8 mouse cellular contexts compared by ENCODE assay signal in the genomic region with DNA sequence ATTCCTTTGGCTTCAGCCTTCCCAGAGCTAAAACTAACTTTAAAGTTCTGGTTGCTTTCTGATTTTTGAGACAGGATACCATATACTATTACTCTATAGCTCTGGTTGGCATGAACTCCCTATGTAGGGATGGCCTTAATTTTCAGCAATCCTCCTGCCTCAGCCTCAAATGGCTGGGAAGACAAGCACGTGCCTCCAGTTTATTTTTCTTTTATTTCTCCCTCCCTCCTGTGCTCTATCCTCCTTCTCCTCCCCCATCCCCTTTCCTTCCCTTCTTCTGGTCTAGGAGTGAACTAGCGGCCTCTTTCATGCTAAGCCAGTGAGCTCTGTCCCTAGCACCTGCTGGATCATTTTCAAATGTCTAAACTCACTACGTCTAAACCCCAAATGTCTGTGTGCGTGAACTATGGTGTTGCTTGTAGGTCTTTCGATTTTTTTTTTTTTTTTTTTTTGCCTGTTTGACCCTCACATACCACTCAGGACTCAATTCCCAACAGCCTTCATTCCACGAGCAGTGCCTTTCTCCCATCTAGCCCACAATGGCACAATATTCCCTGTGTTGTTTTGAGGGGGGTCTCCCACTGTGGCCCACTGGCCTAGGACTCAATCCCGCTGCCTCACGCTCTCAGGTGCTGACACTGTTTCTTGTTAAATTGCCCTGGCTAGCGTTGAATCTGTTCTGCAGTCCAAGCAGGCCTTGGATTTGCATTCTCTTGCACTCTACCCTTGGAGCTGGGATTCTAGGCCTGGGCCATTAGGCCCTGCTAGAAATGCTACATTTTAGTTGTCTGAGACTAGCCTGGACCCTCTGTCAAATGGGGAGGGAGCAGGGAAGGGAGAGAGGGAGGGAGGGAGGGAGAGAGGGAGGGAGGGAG. TPM values are rescaled to one million over a fixed set of nuclear protein-coding genes. Genes with fewer than 3 reads are reported as not detected.
DNase-seq lines count a peak whose midpoint lies in the region; ATAC-seq and TF ChIP-seq lines count a peak whose summit lies in the region.

No protein-coding gene starts in this region.

- H3K36me3 ChIP-seq in megakaryocyte, embryonic 14.5 days (replicated peaks; ENCODE audit: low read length) = no peaks in the 10 kb centered on the region
- H3K36me3 ChIP-seq in limb, embryonic 13.5 days = no peaks in the 10 kb centered on the region
- H3K36me3 ChIP-seq in stomach, embryonic 16.5 days (ENCODE audit: control insufficient read depth, insufficient read depth, low read length) = no peaks in the 10 kb centered on the region

- no peak for TF ChIP-seq CTCF in cerebellum, adult 2 months (IDR thresholded peaks at IDR 0.05; ENCODE audit: borderline replicate concordance, insufficient read depth, low read depth, low read length)

- peak overlapping the region; percentile 95 for H3K4me3 ChIP-seq in cerebellum, adult 2 months (replicated peaks; ENCODE audit: insufficient read depth, low read depth, low read length)
- peak overlapping the region; percentile 93 for H3K4me3 ChIP-seq in megakaryocyte, embryonic 14.5 days (replicated peaks)
- H3K4me3 ChIP-seq in limb, embryonic 13.5 days = peak overlapping the region; percentile 90
- H3K4me3 ChIP-seq in stomach, embryonic 16.5 days (replicated peaks; ENCODE audit: low read length) = peak overlapping the region; percentile 87

- H3K27me3 ChIP-seq in cerebellum, adult 2 months (ENCODE audit: control insufficient read depth, insufficient read depth, low read length) = no peaks in the 10 kb centered on the region
- no peaks in the 10 kb centered on the region for H3K27me3 ChIP-seq in megakaryocyte, embryonic 14.5 days (replicated peaks)
- H3K27me3 ChIP-seq in limb, embryonic 13.5 days = no peaks in the 10 kb centered on the region
- no peaks in the 10 kb centered on the region for H3K27me3 ChIP-seq in stomach, embryonic 16.5 days (ENCODE audit: control insufficient read depth, insufficient read depth, low read length)

- no peak for ATAC-seq in megakaryocyte, adult 5-6 weeks (ENCODE audit: poor library complexity, severe bottlenecking)
- ATAC-seq in limb, embryonic 13.5 days (ENCODE audit: low FRiP score, low read depth) = no peak
- ATAC-seq in stomach, embryonic 16.5 days (ENCODE audit: insufficient read depth, low FRiP score) = no peak
- ATAC-seq in megakaryocyte-erythroid progenitor cell, adult 5-6 weeks (replicated peaks; ENCODE audit: low FRiP score, low TSS enrichment, poor library complexity, severe bottlenecking) = no peak

- no peak for TF ChIP-seq POLR2A in cerebellum, adult 2 months (IDR thresholded peaks at IDR 0.05; ENCODE audit: borderline replicate concordance, insufficient read depth, low read length)

- H3K9me3 ChIP-seq in megakaryocyte, embryonic 14.5 days = no peaks in the 10 kb centered on the region
- no peaks in the 10 kb centered on the region for H3K9me3 ChIP-seq in limb, embryonic 13.5 days
- no peaks in the 10 kb centered on the region for H3K9me3 ChIP-seq in stomach, embryonic 16.5 days (replicated peaks; ENCODE audit: control insufficient read depth, low read length)

- peak overlapping the region; percentile 78 for H3K9ac ChIP-seq in limb, embryonic 13.5 days
- peak overlapping the region; percentile 78 for H3K9ac ChIP-seq in stomach, embryonic 16.5 days (ENCODE audit: low read length)

- no peak overlapping the region for H3K27ac ChIP-seq in cerebellum, adult 2 months (ENCODE audit: insufficient read depth, low read length)
- peak overlapping the region; percentile 85 for H3K27ac ChIP-seq in limb, embryonic 13.5 days
- peak overlapping the region; percentile 81 for H3K27ac ChIP-seq in stomach, embryonic 16.5 days (ENCODE audit: low read length)

- 67% methylated on average over 9 of the region's 9 CpGs for WGBS in cerebellum, adult 2 months
- 50% methylated on average over 9 of the region's 9 CpGs for WGBS in limb, embryonic 13.5 days
- WGBS in stomach, embryonic 16.5 days = 58% methylated on average over 9 of the region's 9 CpGs

- H3K4me1 ChIP-seq in cerebellum, adult 2 months (ENCODE audit: control insufficient read depth, insufficient read depth, low read length) = peaks cover 4% of the 10 kb centered on the region; the same call in 1 of the 2 replicates
- H3K4me1 ChIP-seq in megakaryocyte, embryonic 14.5 days = peaks cover 51% of the 10 kb centered on the region
- H3K4me1 ChIP-seq in limb, embryonic 13.5 days = peaks cover 35% of the 10 kb centered on the region
- peaks cover 32% of the 10 kb centered on the region for H3K4me1 ChIP-seq in stomach, embryonic 16.5 days (ENCODE audit: control insufficient read depth, insufficient read depth, low read length)

- H3K4me2 ChIP-seq in limb, embryonic 13.5 days (replicated peaks) = peak overlapping the region; percentile 95
- H3K4me2 ChIP-seq in stomach, embryonic 16.5 days (ENCODE audit: low read depth, low read length) = peak overlapping the region; percentile 97

- no peak for DNase-seq in cerebellum, adult 2 months
- DNase-seq in cerebellum, postnatal 14 days = no peak
- DNase-seq in kidney, postnatal 14 days = no peak

RNA-seq across cellular contexts. Expression of a gene that starts 5.0 kb away (rescaled TPM):
- 34.9 and 36.7 TPM in 2 replicates for polyA plus RNA-seq in cerebellum, adult 2 months (2012; rRNA removed)
- 60.9 and 88.1 TPM in 2 replicates for polyA plus RNA-seq in megakaryocyte, embryonic 14.5 days (2012; ENCODE audit: insufficient read depth, low replicate concordance)
- 18.8 and 20.5 TPM in 2 replicates for total RNA-seq in megakaryocyte, adult 5-6 weeks (2015)
- 17.7 and 20.2 TPM in 2 replicates for total RNA-seq in megakaryocyte, adult 5-6 weeks (2017)
- polyA plus RNA-seq in limb, embryonic 13.5 days (2015; fragmentation: Nextera tagmentation; extraction: Ambion mirVana) = 9.5 and 9.6 TPM in 2 replicates
- 7.2 and 7.8 TPM in 2 replicates for polyA plus RNA-seq in stomach, embryonic 16.5 days (2015; fragmentation: Nextera tagmentation; extraction: Ambion mirVana)
- total RNA-seq in megakaryocyte-erythroid progenitor cell, adult 5-6 weeks (2014; fragmentation: Nextera tagmentation) = 0.46 and 7.0 TPM in 2 replicates
- total RNA-seq in megakaryocyte-erythroid progenitor cell, adult 5-6 weeks (2017) = 3.5 TPM in 2 replicates

RNA-seq across cellular contexts. Expression of a gene that starts 6.1 kb away (rescaled TPM):
- polyA plus RNA-seq in cerebellum, adult 2 months (2012; rRNA removed) = 13.4 and 15.8 TPM in 2 replicates
- 40.2 and 62.0 TPM in 2 replicates for polyA plus RNA-seq in megakaryocyte, embryonic 14.5 days (2012; ENCODE audit: insufficient read depth, low replicate concordance)
- total RNA-seq in megakaryocyte, adult 5-6 weeks (2015) = 13.2 and 15.7 TPM in 2 replicates
- total RNA-seq in megakaryocyte, adult 5-6 weeks (2017) = 11.4 and 26.6 TPM in 2 replicates
- 46.4 and 52.0 TPM in 2 replicates for polyA plus RNA-seq in limb, embryonic 13.5 days (2015; fragmentation: Nextera tagmentation; extraction: Ambion mirVana)
- 58.2 and 62.1 TPM in 2 replicates for polyA plus RNA-seq in stomach, embryonic 16.5 days (2015; fragmentation: Nextera tagmentation; extraction: Ambion mirVana)
- 33.8 and 51.0 TPM in 2 replicates for total RNA-seq in megakaryocyte-erythroid progenitor cell, adult 5-6 weeks (2014; fragmentation: Nextera tagmentation)
- total RNA-seq in megakaryocyte-erythroid progenitor cell, adult 5-6 weeks (2017) = 16.2 and 33.4 TPM in 2 replicates

RNA-seq across cellular contexts. Expression of a gene that starts 19.0 kb away (rescaled TPM):
- 0.51 and 0.55 TPM in 2 replicates for polyA plus RNA-seq in cerebellum, adult 2 months (2012; rRNA removed)
- 41.3 and 65.2 TPM in 2 replicates for polyA plus RNA-seq in megakaryocyte, embryonic 14.5 days (2012; ENCODE audit: insufficient read depth, low replicate concordance)
- total RNA-seq in megakaryocyte, adult 5-6 weeks (2015) = 105 and 116 TPM in 2 replicates
- 116 and 125 TPM in 2 replicates for total RNA-seq in megakaryocyte, adult 5-6 weeks (2017)
- 140 and 141 TPM in 2 replicates for polyA plus RNA-seq in limb, embryonic 13.5 days (2015; fragmentation: Nextera tagmentation; extraction: Ambion mirVana)
- polyA plus RNA-seq in stomach, embryonic 16.5 days (2015; fragmentation: Nextera tagmentation; extraction: Ambion mirVana) = 120 and 134 TPM in 2 replicates
- total RNA-seq in megakaryocyte-erythroid progenitor cell, adult 5-6 weeks (2014; fragmentation: Nextera tagmentation) = 118 and 122 TPM in 2 replicates
- total RNA-seq in megakaryocyte-erythroid progenitor cell, adult 5-6 weeks (2017) = 60.0 and 75.0 TPM in 2 replicates

RNA-seq across cellular contexts. Expression of a gene that starts 23.8 kb away (rescaled TPM):
- 672 and 700 TPM in 2 replicates for polyA plus RNA-seq in cerebellum, adult 2 months (2012; rRNA removed)
- 61.5 and 159 TPM in 2 replicates for polyA plus RNA-seq in megakaryocyte, embryonic 14.5 days (2012; ENCODE audit: insufficient read depth, low replicate concordance)
- 53.9 and 66.6 TPM in 2 replicates for total RNA-seq in megakaryocyte, adult 5-6 weeks (2015)
- total RNA-seq in megakaryocyte, adult 5-6 weeks (2017) = 11.2 and 21.8 TPM in 2 replicates
- polyA plus RNA-seq in limb, embryonic 13.5 days (2015; fragmentation: Nextera tagmentation; extraction: Ambion mirVana) = 82.8 and 88.6 TPM in 2 replicates
- polyA plus RNA-seq in stomach, embryonic 16.5 days (2015; fragmentation: Nextera tagmentation; extraction: Ambion mirVana) = 79.9 and 88.5 TPM in 2 replicates
- total RNA-seq in megakaryocyte-erythroid progenitor cell, adult 5-6 weeks (2014; fragmentation: Nextera tagmentation) = 46.7 and 60.3 TPM in 2 replicates
- 7.5 and 15.7 TPM in 2 replicates for total RNA-seq in megakaryocyte-erythroid progenitor cell, adult 5-6 weeks (2017)

RNA-seq across cellular contexts. Expression of a gene that starts 30.5 kb away (rescaled TPM):
- 34.4 and 37.2 TPM in 2 replicates for polyA plus RNA-seq in cerebellum, adult 2 months (2012; rRNA removed)
- 42.3 and 83.5 TPM in 2 replicates for polyA plus RNA-seq in megakaryocyte, embryonic 14.5 days (2012; ENCODE audit: insufficient read depth, low replicate concordance)
- 6.7 and 12.5 TPM in 2 replicates for total RNA-seq in megakaryocyte, adult 5-6 weeks (2015)
- 7.9 and 8.5 TPM in 2 replicates for total RNA-seq in megakaryocyte, adult 5-6 weeks (2017)
- polyA plus RNA-seq in limb, embryonic 13.5 days (2015; fragmentation: Nextera tagmentation; extraction: Ambion mirVana) = 9.3 and 12.0 TPM in 2 replicates
- 21.8 and 22.3 TPM in 2 replicates for polyA plus RNA-seq in stomach, embryonic 16.5 days (2015; fragmentation: Nextera tagmentation; extraction: Ambion mirVana)
- 11.3 and 17.6 TPM in 2 replicates for total RNA-seq in megakaryocyte-erythroid progenitor cell, adult 5-6 weeks (2014; fragmentation: Nextera tagmentation)
- total RNA-seq in megakaryocyte-erythroid progenitor cell, adult 5-6 weeks (2017) = 4.7 and 12.5 TPM in 2 replicates

Comparison
In these comparisons a context has a peak if more than half of its experiments do, and no peak if none do; other contexts are left out.
1. RNA of a gene that starts 19.0 kb away (polyA plus RNA-seq): 140 to 141 TPM in limb, embryonic 13.5 days, 120 to 134 TPM in stomach, embryonic 16.5 days and 41.3 to 65.2 TPM in megakaryocyte, embryonic 14.5 days; 0.51 to 0.55 TPM in cerebellum, adult 2 months; every median in the first group is over 10 times any median in the second.
2. Peak in every context shown above with its lines, with median percentiles within 50 percentile points of each other: H3K4me3 ChIP-seq.